Mouse (Mus musculus): Measurements from ENCODE around the gene Rbmy. TPM values are rescaled to one million over a fixed set of nuclear protein-coding genes. Genes with fewer than 3 reads are reported as not detected.
"Not testable (repeated sequence)": the region's sequence is repeated elsewhere in the genome, so short reads cannot be mapped to it uniquely, and the experiment has no call there.

Rbmy gene
- not detected in 2 replicates for polyA plus RNA-seq (2016; fragmentation: Nextera tagmentation; extraction: Ambion mirVana)

DNA sequence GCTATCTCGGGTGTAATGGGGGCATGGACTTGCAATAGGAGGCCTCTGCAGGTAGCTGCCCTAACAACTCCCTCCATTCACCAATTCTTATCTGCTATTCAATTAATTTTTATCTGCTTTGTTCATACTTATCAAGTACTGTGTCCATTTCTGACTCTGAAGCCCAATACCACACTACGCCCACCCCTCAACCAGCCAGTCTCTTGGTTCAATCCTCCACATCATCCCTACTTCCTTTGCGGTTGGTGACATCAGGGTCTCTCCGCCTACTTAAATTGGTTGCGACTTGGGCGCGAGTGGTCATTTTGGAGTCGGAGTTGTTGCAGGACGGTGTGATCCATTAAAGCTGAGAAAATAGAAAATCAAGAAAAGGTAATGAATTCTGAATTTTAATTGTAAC lies at the start of gene Rbmy, which contains the start of gene Gm10256:
TSS of gene Rbmy (plus strand) at position 301 of the 400 bp plus-strand sequence.
TSS of gene Gm10256 (plus strand) at position 320 of the 400 bp plus-strand sequence.
- not testable (repeated sequence) for H3K4me3 ChIP-seq; DNase-seq (ENCODE audit: low spot score); H3K36me3 ChIP-seq; H3K9me3 ChIP-seq; H3K27ac ChIP-seq; H3K27me3 ChIP-seq (ENCODE audit: insufficient read depth, poor library complexity, severe bottlenecking); H3K4me1 ChIP-seq
- WGBS: no CpG with 5 or more reads among the region's 9 CpGs

DNA sequence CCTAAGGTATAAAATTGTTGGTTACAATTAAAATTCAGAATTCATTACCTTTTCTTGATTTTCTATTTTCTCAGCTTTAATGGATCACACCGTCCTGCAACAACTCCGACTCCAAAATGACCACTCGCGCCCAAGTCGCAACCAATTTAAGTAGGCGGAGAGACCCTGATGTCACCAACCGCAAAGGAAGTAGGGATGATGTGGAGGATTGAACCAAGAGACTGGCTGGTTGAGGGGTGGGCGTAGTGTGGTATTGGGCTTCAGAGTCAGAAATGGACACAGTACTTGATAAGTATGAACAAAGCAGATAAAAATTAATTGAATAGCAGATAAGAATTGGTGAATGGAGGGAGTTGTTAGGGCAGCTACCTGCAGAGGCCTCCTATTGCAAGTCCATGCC lies 34.4 kb upstream of the Rbmy start, which contains the start of gene Gm4064:
TSS of gene Gm4064 (minus strand) at position 101 of the 400 bp plus-strand sequence.
- WGBS: no CpG with 5 or more reads among the region's 8 CpGs
- not testable (repeated sequence) for DNase-seq (ENCODE audit: low spot score); H3K27ac ChIP-seq; H3K4me3 ChIP-seq; H3K36me3 ChIP-seq; H3K27me3 ChIP-seq (ENCODE audit: insufficient read depth, poor library complexity, severe bottlenecking); H3K9me3 ChIP-seq; H3K4me1 ChIP-seq

Other genes starting within 250 kb of the Rbmy start
- not detected in 2 replicates for gene H2al2c, start 231.6 kb upstream of the Rbmy start, polyA plus RNA-seq (2016; fragmentation: Nextera tagmentation; extraction: Ambion mirVana)
- not detected in 2 replicates for gene Sry, start 167.0 kb upstream of the Rbmy start, polyA plus RNA-seq (2016; fragmentation: Nextera tagmentation; extraction: Ambion mirVana)
- not detected in 2 replicates for gene H2al2b, start 110.0 kb upstream of the Rbmy start, polyA plus RNA-seq (2016; fragmentation: Nextera tagmentation; extraction: Ambion mirVana)
- not detected in 2 replicates for gene Gm4064, start 34.5 kb upstream of the Rbmy start, polyA plus RNA-seq (2016; fragmentation: Nextera tagmentation; extraction: Ambion mirVana)
- gene Gm10256, start within 50 bp of the Rbmy start, polyA plus RNA-seq (2016; fragmentation: Nextera tagmentation; extraction: Ambion mirVana): not detected in 2 replicates
- gene Gm10352, start 70.3 kb downstream of the Rbmy start, polyA plus RNA-seq (2016; fragmentation: Nextera tagmentation; extraction: Ambion mirVana): not detected in 2 replicates
- gene Gm29289, start 101.9 kb downstream of the Rbmy start, polyA plus RNA-seq (2016; fragmentation: Nextera tagmentation; extraction: Ambion mirVana): not detected in 2 replicates